Mouse (Mus musculus) CH12.LX (cell line): Measurements from ENCODE around the gene Med8. TPM values are rescaled to one million over a fixed set of nuclear protein-coding genes. Genes with fewer than 3 reads are reported as not detected.

Experiments used
- DNase-seq: peaks from one replicate; pipeline ENCODE4 v3.0.0-alpha.2; 2013; ENCODE audit errors: extremely low read depth
- H3K27ac ChIP-seq: 2 replicates; pipeline ENCODE4 v1.5.1; 2012; ENCODE audit warnings: low read depth, mild to moderate bottlenecking, control low read depth, moderate library complexity; ENCODE audit not compliant: insufficient read depth
- H3K27me3 ChIP-seq: replicated peaks from 2 replicates; pipeline ENCODE3; 2012; ENCODE audit warnings: inconsistent platforms
- H3K36me3 ChIP-seq, 2 experiments: replicated peaks in 1 of 2; 2 replicates each; pipeline versions ENCODE3 to v1.6.1; 2012; ENCODE audit warnings: inconsistent platforms in 1 of 2, low read length in 1 of 2, mild to moderate bottlenecking in 1 of 2, mixed read lengths in 1 of 2, moderate library complexity in 1 of 2; ENCODE audit not compliant: control insufficient read depth in 1 of 2, insufficient read depth in 1 of 2
- H3K4me1 ChIP-seq, 2 experiments: 2 replicates each; pipeline ENCODE4 v1.6.1; 2012; ENCODE audit warnings: inconsistent platforms in 1 of 2, moderate library complexity in 1 of 2; ENCODE audit not compliant: insufficient read depth in 2 of 2, control insufficient read depth in 1 of 2
- H3K4me2 ChIP-seq: 2 replicates; pipeline ENCODE4 v1.6.1; 2012; ENCODE audit warnings: low read depth, mild to moderate bottlenecking, control low read depth; ENCODE audit not compliant: poor library complexity, insufficient read depth, severe bottlenecking
- H3K4me3 ChIP-seq, 3 experiments: fragments of 150-350 bp in 1 of 3; sonication (generic) in 1 of 3; replicated peaks in 1 of 3; 2 replicates each; pipeline versions ENCODE3 to v1.5.1; 2011 to 2012; ENCODE audit warnings: low read depth in 2 of 3, low read length in 2 of 3, mild to moderate bottlenecking in 2 of 3, moderate library complexity in 2 of 3, control low read depth in 1 of 3, improper control_type of control experiment in 1 of 3, inconsistent platforms in 1 of 3, mixed read lengths in 1 of 3; ENCODE audit not compliant: poor library complexity in 1 of 3
- H3K79me2 ChIP-seq: replicated peaks from 2 replicates; pipeline ENCODE4 v1.6.1; 2012; ENCODE audit warnings: mild to moderate bottlenecking, moderate library complexity; ENCODE audit not compliant: control insufficient read depth, poor library complexity, insufficient read depth, severe bottlenecking; ENCODE audit errors: extremely low read depth
- H3K9ac ChIP-seq: 2 replicates; pipeline ENCODE4 v1.6.1; 2012; ENCODE audit warnings: low read depth, mild to moderate bottlenecking, control low read depth, moderate library complexity; ENCODE audit not compliant: insufficient read depth
- H3K9me3 ChIP-seq: replicated peaks from 2 replicates; pipeline ENCODE3; 2012; ENCODE audit warnings: low read length, inconsistent platforms, mixed read lengths
- BHLHE40 ChIP-seq: IDR thresholded peaks from 2 replicates; pipeline ENCODE4 v1.6.1; 2011; ENCODE audit warnings: mild to moderate bottlenecking, low read depth, low read length, improper control_type of control experiment
- CHD2 ChIP-seq: IDR thresholded peaks from 2 replicates; pipeline ENCODE4 v1.6.1; 2011; ENCODE audit warnings: low read length, improper control_type of control experiment
- E2F4 ChIP-seq: IDR thresholded peaks from 2 replicates; pipeline ENCODE4 v1.6.1; 2011; ENCODE audit warnings: low read depth, low read length, improper control_type of control experiment; ENCODE audit not compliant: insufficient replicate concordance
- ELF1 ChIP-seq: IDR thresholded peaks from 2 replicates; pipeline ENCODE4 v1.6.1; 2014; ENCODE audit warnings: low read depth, mild to moderate bottlenecking, inconsistent platforms, low read length, improper control_type of control experiment
- EP300 ChIP-seq: IDR thresholded peaks from 2 replicates; pipeline ENCODE4 v1.6.1; 2011; ENCODE audit warnings: low read length, improper control_type of control experiment
- GABPA ChIP-seq: IDR thresholded peaks from 2 replicates; pipeline ENCODE4 v1.6.1; 2012; ENCODE audit warnings: low read depth, low read length, improper control_type of control experiment, inconsistent platforms; ENCODE audit not compliant: insufficient replicate concordance
- HCFC1 ChIP-seq: IDR thresholded peaks from 2 replicates; pipeline ENCODE4 v1.6.1; 2012; ENCODE audit warnings: low read depth, mild to moderate bottlenecking, inconsistent platforms, low read length, improper control_type of control experiment
- IRF4 ChIP-seq: IDR thresholded peaks from 2 replicates; pipeline ENCODE4 v1.6.1; 2014; ENCODE audit warnings: low read depth, mild to moderate bottlenecking, inconsistent platforms, low read length, improper control_type of control experiment
- JUN ChIP-seq: IDR thresholded peaks from 2 replicates; pipeline ENCODE4 v1.6.1; 2011; ENCODE audit warnings: low read depth, mild to moderate bottlenecking, low read length, improper control_type of control experiment, moderate library complexity; ENCODE audit not compliant: insufficient read depth
- KAT2A ChIP-seq: IDR thresholded peaks from 2 replicates; pipeline ENCODE4 v1.6.1; 2012; ENCODE audit warnings: low read length, improper control_type of control experiment, inconsistent platforms; ENCODE audit not compliant: insufficient replicate concordance
- MAFK ChIP-seq: IDR thresholded peaks from 2 replicates; pipeline ENCODE4 v1.6.1; 2011; ENCODE audit warnings: low read length, improper control_type of control experiment; ENCODE audit not compliant: insufficient replicate concordance
- MAX ChIP-seq: IDR thresholded peaks from 2 replicates; pipeline ENCODE4 v1.6.1; 2011; ENCODE audit warnings: low read length, improper control_type of control experiment
- MEF2A ChIP-seq: IDR thresholded peaks from 2 replicates; pipeline ENCODE4 v1.6.1; 2014; ENCODE audit warnings: low read depth, mild to moderate bottlenecking, inconsistent platforms, low read length, improper control_type of control experiment, borderline replicate concordance
- MXI1 ChIP-seq: IDR thresholded peaks from 2 replicates; pipeline ENCODE4 v1.6.1; 2011; ENCODE audit warnings: mild to moderate bottlenecking, low read depth, low read length, improper control_type of control experiment
- NELFE ChIP-seq: IDR thresholded peaks from 2 replicates; pipeline ENCODE4 v1.6.1; 2011; ENCODE audit warnings: low read depth, low read length, improper control_type of control experiment
- NRF1 ChIP-seq: IDR thresholded peaks from 2 replicates; pipeline ENCODE4 v1.6.1; 2014; ENCODE audit warnings: low read depth, mild to moderate bottlenecking, inconsistent platforms, low read length, improper control_type of control experiment, moderate library complexity
- PAX5 ChIP-seq: IDR thresholded peaks from 2 replicates; pipeline ENCODE4 v1.6.1; 2012; ENCODE audit warnings: low read length, inconsistent platforms, mixed read lengths
- POLR2A ChIP-seq: IDR thresholded peaks from 2 replicates; pipeline ENCODE4 v1.6.1; 2011; ENCODE audit warnings: low read depth, mild to moderate bottlenecking, improper control_type of control experiment, low read length
- RAD21 ChIP-seq: IDR thresholded peaks from 2 replicates; pipeline ENCODE4 v1.6.1; 2011; ENCODE audit warnings: low read depth, mild to moderate bottlenecking, low read length, improper control_type of control experiment, moderate library complexity
- SMC3 ChIP-seq: IDR thresholded peaks from 2 replicates; pipeline ENCODE4 v1.6.1; 2011; ENCODE audit warnings: low read depth, low read length, improper control_type of control experiment
- UBTF ChIP-seq: IDR thresholded peaks from 2 replicates; pipeline ENCODE4 v1.6.1; 2012; ENCODE audit warnings: low read depth, mild to moderate bottlenecking, inconsistent platforms, low read length, improper control_type of control experiment, moderate library complexity
- USF2 ChIP-seq: conservative IDR thresholded peaks from 2 replicates; pipeline ENCODE4 v1.6.1; 2011; ENCODE audit warnings: low read depth, low read length, improper control_type of control experiment
- ZKSCAN1 ChIP-seq: IDR thresholded peaks from 2 replicates; pipeline ENCODE4 v1.6.1; 2012; ENCODE audit warnings: low read depth, inconsistent platforms, low read length, improper control_type of control experiment, borderline replicate concordance
- ZNF384 ChIP-seq: IDR thresholded peaks from 2 replicates; pipeline ENCODE4 v1.6.1; 2012; ENCODE audit warnings: low read depth, low read length, improper control_type of control experiment, inconsistent platforms
- dilution Hi-C: fragments of 300-500 bp; cut with MboI; formaldehyde crosslinking; loops from 2 replicates; pipeline ENCODE4 v1.14.3; 2020; ENCODE audit warnings: low sequenced_read_pairs; ENCODE audit not compliant: extremely low pct_unique_long_range_greater_than_20kb, extremely low pct_ligation_motif_present
- in situ Hi-C: fragments of 300-500 bp; cut with MboI; formaldehyde crosslinking; loops from 3 replicates; pipeline ENCODE4 v1.14.3; 2019; ENCODE audit warnings: low sequenced_read_pairs, low pct_ligation_motif_present, low pct_unique_long_range_greater_than_20kb, mixed read lengths
- polyA plus RNA-seq: library from polyadenylated mRNA; unstranded; fragments of >175 nt; gene quantifications from 2 replicates; pipeline ENCODE4 v1.2.1, GENCODE M21; 2012; ENCODE audit warnings: low read depth; ENCODE audit not compliant: insufficient read length
- total RNA-seq, 2 experiments: library from RNA; depleted of rRNA; stranded (reverse); fragments of 300-350 nt in 1 of 2; fragments of >200 nt in 1 of 2; gene quantifications; 2 replicates each; pipeline ENCODE4 v1.2.3; 2012 to 2014

Med8 gene
- total and polyA plus RNA-seq, 3 experiments, result 102 to 152 (median 109) TPM

GRCm38 (mm10) chr4:118425374-118425773, 16.2 kb downstream of the Med8 start:
- in situ Hi-C loops (no loop called here), dilution Hi-C loops (no loop called here)
- Histone ChIP-seq H3K4me2 (no peak overlapping the region), H3K36me3 (peaks cover 9 to 21% of the 10 kb centered on the region in 2 experiments), H3K4me3 (no peak overlapping the region), H3K27ac (no peak overlapping the region), H3K27me3 (no peaks in the 10 kb centered on the region), H3K79me2 (peaks cover 23% of the 10 kb centered on the region), H3K9me3 (no peaks in the 10 kb centered on the region), H3K9ac (no peak overlapping the region), H3K4me1 (peaks cover 11 to 31% of the 10 kb centered on the region in 2 experiments)
- TF ChIP-seq NRF1, result no peak
- no peak for TF ChIP-seq E2F4
- no peak for TF ChIP-seq IRF4
- TF ChIP-seq NELFE, result no peak
- TF ChIP-seq ZKSCAN1, result no peak
- TF ChIP-seq ZNF384, result no peak
- TF ChIP-seq ELF1, result no peak
- TF ChIP-seq MAX, result no peak
- TF ChIP-seq EP300, result no peak
- no peak for TF ChIP-seq PAX5
- no peak for DNase-seq

DNA sequence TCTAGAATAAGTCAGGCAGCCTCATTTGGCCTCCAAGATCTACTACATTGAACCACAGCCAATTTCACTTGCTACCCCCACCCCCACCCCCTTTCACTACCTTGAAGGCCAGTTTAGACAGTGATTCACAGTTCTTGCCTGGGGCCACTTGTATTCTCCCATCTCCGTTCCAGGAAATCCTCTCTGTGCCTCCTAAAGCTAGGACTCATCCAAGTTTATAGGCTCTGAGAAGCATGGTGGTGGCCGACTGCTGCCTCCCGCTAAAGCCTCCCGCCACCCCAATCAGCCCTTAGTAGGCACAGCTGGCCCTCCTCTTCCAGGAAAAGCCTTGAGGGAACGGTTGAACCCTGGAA, 18.3 kb downstream of the Med8 start:
- H3K4me2 ChIP-seq, result peak overlapping the region; percentile 86
- H3K4me3 ChIP-seq, result peak overlapping the region; percentile 68 to 92 (median 75)
- in situ Hi-C loops, result no loop called here
- peaks cover 24 to 32% of the 10 kb centered on the region in 2 experiments for H3K36me3 ChIP-seq
- H3K79me2 ChIP-seq, result peaks cover 24% of the 10 kb centered on the region
- dilution Hi-C loops, result no loop called here
- TF ChIP-seq CHD2 (no peak), KAT2A (0 out of 2 replicates have a peak, but pooled peaks have one; percentile 22), MAX (0 out of 2 replicates have a peak, but pooled peaks have one; percentile 0)
- peak overlapping the region; percentile 77 for H3K9ac ChIP-seq
- no peaks in the 10 kb centered on the region for H3K27me3 ChIP-seq
- DNase-seq, result no peak
- peak overlapping the region; percentile 8; the same call in 1 of the 2 replicates for H3K27ac ChIP-seq
- H3K9me3 ChIP-seq, result no peaks in the 10 kb centered on the region
- peaks cover 13 to 36% of the 10 kb centered on the region in 2 experiments for H3K4me1 ChIP-seq

DNA sequence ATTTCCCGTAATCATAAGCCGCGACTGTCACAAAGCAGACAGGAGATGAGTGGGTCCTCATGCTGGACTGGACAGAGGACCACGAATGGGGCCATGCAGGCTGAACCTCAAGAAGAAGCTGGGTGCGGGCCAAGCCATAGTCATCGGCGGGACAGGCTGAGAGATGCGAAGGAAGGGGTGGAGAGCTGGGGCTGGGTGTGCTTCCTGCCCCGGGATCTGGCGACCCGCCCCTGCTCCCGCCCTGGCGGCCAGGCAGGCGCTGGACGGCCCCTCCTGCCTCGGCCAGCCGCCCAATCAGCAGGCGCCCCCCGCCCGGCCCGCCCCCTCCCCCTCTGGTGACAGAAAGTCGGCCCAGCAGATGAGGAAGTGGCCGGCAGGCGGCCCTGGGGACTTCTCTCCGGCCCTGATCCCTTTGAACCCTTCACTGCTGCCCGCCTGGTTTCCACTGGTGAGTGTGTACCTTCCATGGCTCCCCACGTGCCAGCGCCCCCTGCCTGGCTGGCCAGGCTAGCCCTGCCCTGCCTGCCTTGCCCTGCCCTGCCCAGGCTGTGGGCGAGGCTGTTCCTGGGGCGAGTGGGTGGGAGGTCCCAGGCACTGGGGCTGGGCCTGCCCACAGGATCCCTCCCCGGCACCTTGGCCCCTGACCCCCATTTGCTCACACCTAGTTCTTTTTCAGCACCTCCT, 18.8 kb downstream of the Med8 start, which contains the start of gene Elovl1:
Gene Elovl1 (plus strand): TSS at position 326 of the 684 bp plus-strand sequence.
- Histone ChIP-seq H3K4me1 (peaks cover 13 to 37% of the 10 kb centered on the region in 2 experiments), H3K9ac (peak within 1 kb of the TSS; percentile 77), H3K4me3 (peak within 1 kb of the TSS; percentile 75 to 92 (median 91)), H3K79me2 (peaks cover 24% of the 10 kb centered on the region), H3K4me2 (peak within 1 kb of the TSS; percentile 91), H3K36me3 (peaks cover 28 to 37% of the 10 kb centered on the region in 2 experiments), H3K27ac (peak within 1 kb of the TSS; percentile 55), H3K27me3 (no peaks in the 10 kb centered on the region), H3K9me3 (no peaks in the 10 kb centered on the region)
- dilution Hi-C loops (no loop called here), in situ Hi-C loops (no loop called here)
- peak; percentile 85 for DNase-seq
- TF ChIP-seq POLR2A (peak; percentile 81), MAFK (no peak), UBTF (0 out of 2 replicates have a peak, but pooled peaks have one; percentile 33), MAX (0 out of 2 replicates have a peak, but pooled peaks have one; percentile 8), BHLHE40 (peak; percentile 59), MXI1 (peak; percentile 23; the same call in 1 of the 2 replicates), ZNF384 (no peak), SMC3 (no peak), ELF1 (peak; percentile 87), GABPA (no peak), PAX5 (no peak), IRF4 (no peak), JUN (no peak), NRF1 (peak; percentile 38), RAD21 (no peak), HCFC1 (peak; percentile 32; the same call in 1 of the 2 replicates), MEF2A (no peak), USF2 (no peak)
